ENCODE assay signal across 8 mouse cellular contexts in the genomic region with DNA sequence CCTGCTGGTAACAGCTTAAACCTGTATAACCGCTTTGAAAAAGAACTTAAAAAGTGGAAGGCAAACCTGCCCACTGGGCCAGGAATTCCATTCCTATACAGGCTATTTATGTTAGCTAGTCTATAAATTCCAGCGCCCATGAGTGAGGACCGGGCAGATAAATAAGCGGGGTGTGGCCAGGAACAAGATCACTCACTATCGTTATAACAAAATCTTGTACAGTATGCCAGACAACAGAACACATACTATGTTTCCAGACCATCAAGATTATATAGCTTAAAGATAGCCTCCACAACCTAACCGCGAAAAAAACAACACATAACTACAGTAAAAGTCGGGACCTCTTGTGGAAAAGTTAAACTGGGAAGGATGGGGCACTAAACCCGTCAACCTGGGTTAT. TPM values are rescaled to one million over a fixed set of nuclear protein-coding genes. Genes with fewer than 3 reads are reported as not detected.
A peak's percentile ranks its signal among the peaks of the same experiment; 100 is the strongest.
DNase-seq lines count a peak whose midpoint lies in the region; ATAC-seq and TF ChIP-seq lines count a peak whose summit lies in the region.

No protein-coding gene starts in this region.

- no peaks in the 10 kb centered on the region for H3K27me3 ChIP-seq in kidney, postnatal 0 days (ENCODE audit: insufficient read depth, low read length)
- no peaks in the 10 kb centered on the region for H3K27me3 ChIP-seq in intestine, embryonic 14.5 days (replicated peaks; ENCODE audit: control insufficient read depth, insufficient read depth, low read length)
- H3K27me3 ChIP-seq in midbrain, postnatal 0 days (ENCODE audit: insufficient read depth, low read length): no peaks in the 10 kb centered on the region

- TF ChIP-seq CTCF in kidney, postnatal 0 days (IDR thresholded peaks at IDR 0.05; ENCODE audit: low read depth): no peak
- TF ChIP-seq CTCF in midbrain, postnatal 0 days (IDR thresholded peaks at IDR 0.05): no peak

- no peak for DNase-seq in kidney, postnatal 0 days (ENCODE audit: low spot score)
- no peak for DNase-seq in kidney, adult 9 months
- peak; percentile 48 for DNase-seq in c-Kit-negative CD71-positive TER-119-positive erythroid progenitor cells, embryonic 14.5 days (ENCODE audit: low read depth, low spot score)
- no peak for DNase-seq in intestine, embryonic 14.5 days (ENCODE audit: low spot score)
- DNase-seq in midbrain, postnatal 0 days (ENCODE audit: low spot score): no peak
- DNase-seq in adrenal gland, postnatal 25 days: no peak
- DNase-seq in adrenal gland, postnatal 36 days: no peak
- DNase-seq in gastrocnemius, adult 18-20 months (ENCODE audit: low spot score): no peak

- ATAC-seq in kidney, postnatal 0 days (replicated peaks; ENCODE audit: low FRiP score, low read depth): no peak
- peak; percentile 0; the same call in 1 of the 2 replicates for ATAC-seq in intestine, embryonic 14.5 days (replicated peaks; ENCODE audit: low FRiP score, low TSS enrichment, low read depth)
- ATAC-seq in midbrain, postnatal 0 days (ENCODE audit: low FRiP score): no peak

- no peaks in the 10 kb centered on the region for H3K4me1 ChIP-seq in kidney, postnatal 0 days (replicated peaks; ENCODE audit: insufficient read depth, low read length)
- H3K4me1 ChIP-seq in intestine, embryonic 14.5 days (replicated peaks; ENCODE audit: control insufficient read depth, insufficient read depth, low read length): peaks cover 11% of the 10 kb centered on the region
- H3K4me1 ChIP-seq in midbrain, postnatal 0 days (ENCODE audit: insufficient read depth, low read length): peaks cover 11% of the 10 kb centered on the region; the same call in 1 of the 2 replicates

- no peaks in the 10 kb centered on the region for H3K9me3 ChIP-seq in kidney, postnatal 0 days (replicated peaks; ENCODE audit: low read length)
- no peaks in the 10 kb centered on the region for H3K9me3 ChIP-seq in intestine, embryonic 14.5 days (ENCODE audit: control insufficient read depth, low read length)
- H3K9me3 ChIP-seq in midbrain, postnatal 0 days (ENCODE audit: low read length): no peaks in the 10 kb centered on the region

- H3K36me3 ChIP-seq in kidney, postnatal 0 days (ENCODE audit: insufficient read depth, low read length): peaks cover 12% of the 10 kb centered on the region; the same call in 1 of the 2 replicates
- H3K36me3 ChIP-seq in intestine, embryonic 14.5 days (ENCODE audit: control insufficient read depth, insufficient read depth, low read length): peaks cover 36% of the 10 kb centered on the region
- peaks cover 23% of the 10 kb centered on the region for H3K36me3 ChIP-seq in midbrain, postnatal 0 days (ENCODE audit: insufficient read depth, low read length)

- under 1% methylated on average over 9 of the region's 9 CpGs for WGBS in kidney, postnatal 0 days
- WGBS in intestine, embryonic 14.5 days: 2% methylated on average over 9 of the region's 9 CpGs
- 3% methylated on average over 9 of the region's 9 CpGs for WGBS in midbrain, postnatal 0 days

- peak overlapping the region; percentile 81 for H3K4me2 ChIP-seq in kidney, postnatal 0 days (ENCODE audit: low read length)
- H3K4me2 ChIP-seq in intestine, embryonic 14.5 days (ENCODE audit: low read length): peak overlapping the region; percentile 84
- peak overlapping the region; percentile 59 for H3K4me2 ChIP-seq in midbrain, postnatal 0 days (ENCODE audit: low read depth, low read length, poor library complexity, severe bottlenecking)

- H3K27ac ChIP-seq in kidney, postnatal 0 days: peak overlapping the region; percentile 79
- H3K27ac ChIP-seq in intestine, embryonic 14.5 days (ENCODE audit: low read depth): peak overlapping the region; percentile 88
- peak overlapping the region; percentile 75 for H3K27ac ChIP-seq in midbrain, postnatal 0 days (ENCODE audit: low read depth, low read length)

- peak overlapping the region; percentile 50 for H3K4me3 ChIP-seq in kidney, postnatal 0 days (replicated peaks; ENCODE audit: low read depth, low read length)
- peak overlapping the region; percentile 68 for H3K4me3 ChIP-seq in intestine, embryonic 14.5 days (ENCODE audit: low read depth, low read length)
- H3K4me3 ChIP-seq in midbrain, postnatal 0 days (ENCODE audit: low read depth, low read length): peak overlapping the region; percentile 53

- H3K9ac ChIP-seq in kidney, postnatal 0 days (ENCODE audit: low read depth, low read length): peak overlapping the region; percentile 64
- H3K9ac ChIP-seq in intestine, embryonic 14.5 days (ENCODE audit: low read length): peak overlapping the region; percentile 56
- H3K9ac ChIP-seq in midbrain, postnatal 0 days (replicated peaks; ENCODE audit: low read length, poor library complexity, severe bottlenecking): peak overlapping the region; percentile 37

RNA-seq across cellular contexts. Expression of gene Aimp2, which starts 0.7 kb away (rescaled TPM):
- polyA plus RNA-seq in kidney, postnatal 0 days (2015; fragmentation: Nextera tagmentation; extraction: Ambion mirVana): 76.6 and 81.9 TPM in 2 replicates
- 121 and 123 TPM in 2 replicates for polyA plus RNA-seq in intestine, embryonic 14.5 days (2014; fragmentation: Nextera tagmentation; extraction: Ambion mirVana)
- total RNA-seq in midbrain, postnatal 0 days (2014; rRNA removed): 52.9 and 64.0 TPM in 2 replicates
- polyA plus RNA-seq in midbrain, postnatal 0 days (2015; fragmentation: Nextera tagmentation; extraction: Ambion mirVana): 68.4 and 74.7 TPM in 2 replicates
- total RNA-seq in adrenal gland, postnatal 25 days (2021): 38.3 and 44.5 TPM in 2 replicates
- total RNA-seq in adrenal gland, postnatal 36 days (2021): 10 to 100 TPM; 38.3 to 39.0 TPM
- total RNA-seq in gastrocnemius, adult 18-20 months (2021): 100 to 1,000 TPM in 1 of 2 experiments, 10 to 100 TPM in 1; 92.1 to 122 TPM

RNA-seq across cellular contexts. Expression of gene Pms2, which starts 0.8 kb away (rescaled TPM):
- 14.8 and 16.7 TPM in 2 replicates for polyA plus RNA-seq in kidney, postnatal 0 days (2015; fragmentation: Nextera tagmentation; extraction: Ambion mirVana)
- polyA plus RNA-seq in intestine, embryonic 14.5 days (2014; fragmentation: Nextera tagmentation; extraction: Ambion mirVana): 24.6 and 30.6 TPM in 2 replicates
- 14.0 and 20.2 TPM in 2 replicates for total RNA-seq in midbrain, postnatal 0 days (2014; rRNA removed)
- 20.2 and 24.8 TPM in 2 replicates for polyA plus RNA-seq in midbrain, postnatal 0 days (2015; fragmentation: Nextera tagmentation; extraction: Ambion mirVana)
- total RNA-seq in adrenal gland, postnatal 25 days (2021): 9.4 and 11.0 TPM in 2 replicates
- 1 to 10 TPM; 9.3 to 9.4 TPM for total RNA-seq in adrenal gland, postnatal 36 days (2021)
- total RNA-seq in gastrocnemius, adult 18-20 months (2021): 1 to 10 TPM; 3.3 to 4.4 TPM

RNA-seq across cellular contexts. Expression of gene Ankrd61, which starts 11.4 kb away (rescaled TPM):
- 0.22 and 0.29 TPM in 2 replicates for polyA plus RNA-seq in kidney, postnatal 0 days (2015; fragmentation: Nextera tagmentation; extraction: Ambion mirVana)
- 0.20 and 0.23 TPM in 2 replicates for polyA plus RNA-seq in intestine, embryonic 14.5 days (2014; fragmentation: Nextera tagmentation; extraction: Ambion mirVana)
- not detected in 2 replicates for total RNA-seq in midbrain, postnatal 0 days (2014; rRNA removed)
- polyA plus RNA-seq in midbrain, postnatal 0 days (2015; fragmentation: Nextera tagmentation; extraction: Ambion mirVana): 0.21 and 0.26 TPM in 2 replicates
- 0.21 TPM in 1 of 2 replicates, not detected in the other for total RNA-seq in adrenal gland, postnatal 25 days (2021)
- total RNA-seq in adrenal gland, postnatal 36 days (2021): not detected
- not detected for total RNA-seq in gastrocnemius, adult 18-20 months (2021)

RNA-seq across cellular contexts. Expression of gene Gm42421, which starts 19.0 kb away (rescaled TPM):
- polyA plus RNA-seq in kidney, postnatal 0 days (2015; fragmentation: Nextera tagmentation; extraction: Ambion mirVana): 0.22 and 0.78 TPM in 2 replicates
- 0.27 and 0.72 TPM in 2 replicates for polyA plus RNA-seq in intestine, embryonic 14.5 days (2014; fragmentation: Nextera tagmentation; extraction: Ambion mirVana)
- 0.76 TPM in 1 of 2 replicates, not detected in the other for total RNA-seq in midbrain, postnatal 0 days (2014; rRNA removed)
- polyA plus RNA-seq in midbrain, postnatal 0 days (2015; fragmentation: Nextera tagmentation; extraction: Ambion mirVana): 1.1 and 2.4 TPM in 2 replicates
- 1.8 TPM in 1 of 2 replicates, not detected in the other for total RNA-seq in adrenal gland, postnatal 25 days (2021)
- under 1 TPM in 1 of 2 experiments, not detected in 1; 0.46 TPM for total RNA-seq in adrenal gland, postnatal 36 days (2021)
- total RNA-seq in gastrocnemius, adult 18-20 months (2021): not detected

RNA-seq across cellular contexts. Expression of gene Rsph10b, which starts 23.9 kb away (rescaled TPM):
- polyA plus RNA-seq in kidney, postnatal 0 days (2015; fragmentation: Nextera tagmentation; extraction: Ambion mirVana): 1.7 and 1.8 TPM in 2 replicates
- polyA plus RNA-seq in intestine, embryonic 14.5 days (2014; fragmentation: Nextera tagmentation; extraction: Ambion mirVana): 0.85 and 1.2 TPM in 2 replicates
- total RNA-seq in midbrain, postnatal 0 days (2014; rRNA removed): 4.1 and 5.8 TPM in 2 replicates
- polyA plus RNA-seq in midbrain, postnatal 0 days (2015; fragmentation: Nextera tagmentation; extraction: Ambion mirVana): 4.2 and 6.8 TPM in 2 replicates
- 3.8 and 4.9 TPM in 2 replicates for total RNA-seq in adrenal gland, postnatal 25 days (2021)
- 1 to 10 TPM; 1.8 to 8.8 TPM for total RNA-seq in adrenal gland, postnatal 36 days (2021)
- total RNA-seq in gastrocnemius, adult 18-20 months (2021): 1 to 10 TPM in 1 of 2 experiments, under 1 TPM in 1; 0.93 to 1.3 TPM
